Mouse (Mus musculus) forebrain, postnatal 0 days (tissue): Measurements from ENCODE around the gene Adipor2. TPM values are rescaled to one million over a fixed set of nuclear protein-coding genes. Genes with fewer than 3 reads are reported as not detected.

Experiments used
- ATAC-seq: fragments of 200-750 bp; cut with Nextera tagmentation; 2 replicates; pipeline ENCODE4 v1.8.0; 2017; ENCODE audit warnings: mild to moderate bottlenecking, moderate library complexity
- DNase-seq: peaks from one replicate; pipeline ENCODE4 v3.0.0-alpha.2; 2015
- H3K27ac ChIP-seq: fragments of 300-500 bp; sonication (generic); 2 replicates; pipeline ENCODE4 v1.5.1; 2014; ENCODE audit warnings: low read depth, mild to moderate bottlenecking, antibody characterized with exemption, low read length, moderate library complexity, mixed read lengths
- H3K27me3 ChIP-seq: fragments of 300-500 bp; sonication (generic); 2 replicates; pipeline ENCODE4 v1.6.1; 2014; ENCODE audit warnings: mild to moderate bottlenecking, low read length, mixed read lengths; ENCODE audit not compliant: insufficient read depth
- H3K36me3 ChIP-seq: fragments of 300-500 bp; sonication (generic); 2 replicates; pipeline ENCODE4 v1.6.1; 2014; ENCODE audit warnings: mild to moderate bottlenecking, moderate library complexity; ENCODE audit not compliant: insufficient read depth
- H3K4me1 ChIP-seq: fragments of 300-500 bp; sonication (generic); 2 replicates; pipeline ENCODE4 v1.6.1; 2014; ENCODE audit warnings: antibody characterized with exemption; ENCODE audit not compliant: insufficient read depth
- H3K4me2 ChIP-seq: fragments of 300-500 bp; sonication (generic); 2 replicates; pipeline ENCODE4 v1.6.1; 2014; ENCODE audit warnings: low read depth, mild to moderate bottlenecking, moderate library complexity
- H3K4me3 ChIP-seq: fragments of 300-500 bp; sonication (generic); 2 replicates; pipeline ENCODE4 v1.5.1; 2014; ENCODE audit warnings: low read depth, low read length, mixed read lengths
- H3K9ac ChIP-seq: fragments of 300-500 bp; sonication (generic); 2 replicates; pipeline ENCODE4 v1.6.1; 2014; ENCODE audit warnings: mild to moderate bottlenecking
- H3K9me3 ChIP-seq: fragments of 300-500 bp; sonication (generic); 2 replicates; pipeline ENCODE4 v1.6.1; 2016; ENCODE audit warnings: low read length
- CTCF ChIP-seq: sonication (generic); IDR thresholded peaks from 2 replicates; pipeline ENCODE4 v1.5.1; 2016; ENCODE audit warnings: antibody characterized with exemption, control low read depth, low read depth
- WGBS: fragments of 180-500 bp; shearing (Covaris S2); extraction: QIAGEN DNeasy Blood & Tissue Kit; methylation state at CpG from one replicate; pipeline ENCODE4 v1.1.7; 2014; 5-methylcytosine and 5-hydroxymethylcytosine counted together
- polyA plus RNA-seq: library from polyadenylated mRNA; unstranded; fragments of >200 nt; fragmentation: Nextera tagmentation; extraction: Ambion mirVana; gene quantifications from 2 replicates; pipeline ENCODE4 v1.2.1, GENCODE M21; 2015
- total RNA-seq: library from RNA; depleted of rRNA; stranded (reverse); fragments of >200 nt; gene quantifications from 2 replicates; pipeline ENCODE4 v1.2.3, GENCODE M21; 2014

The Adipor2 gene
- total and polyA plus RNA-seq, 2 experiments from 2014 or later, result 34.0 to 46.9 TPM

DNA sequence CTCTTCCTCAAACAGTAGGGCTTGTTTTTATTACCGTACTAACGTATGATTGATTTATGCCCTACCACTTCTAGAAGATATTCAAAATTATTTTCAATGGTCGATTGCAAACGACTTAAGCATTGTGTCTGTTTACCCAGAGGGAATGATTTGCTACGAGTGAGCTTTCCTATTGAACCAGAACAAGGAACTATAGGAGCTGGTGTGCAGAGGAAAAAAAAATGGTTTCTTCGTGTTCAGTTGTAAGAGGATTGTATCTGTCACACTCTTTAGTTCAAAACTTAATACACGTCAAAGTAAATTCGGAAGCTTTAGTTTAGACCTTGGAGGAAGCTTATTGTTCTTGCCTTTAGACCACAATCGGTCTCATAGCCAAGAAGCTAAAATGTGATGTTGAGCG lies 28.4 kb downstream of the Adipor2 start:
- peak; percentile 30 for ATAC-seq
- Histone ChIP-seq H3K4me1 (peaks cover 5% of the 10 kb centered on the region; the same call in 1 of the 2 replicates), H3K9ac (peak overlapping the region; percentile 73), H3K4me2 (peak overlapping the region; percentile 38), H3K4me3 (peak overlapping the region; percentile 88), H3K36me3 (no peaks in the 10 kb centered on the region), H3K27ac (peak overlapping the region; percentile 83), H3K9me3 (no peaks in the 10 kb centered on the region), H3K27me3 (no peaks in the 10 kb centered on the region)
- no peak for DNase-seq
- no peak for TF ChIP-seq CTCF
- WGBS, result 14% methylated on average over 10 of the region's 10 CpGs

DNA sequence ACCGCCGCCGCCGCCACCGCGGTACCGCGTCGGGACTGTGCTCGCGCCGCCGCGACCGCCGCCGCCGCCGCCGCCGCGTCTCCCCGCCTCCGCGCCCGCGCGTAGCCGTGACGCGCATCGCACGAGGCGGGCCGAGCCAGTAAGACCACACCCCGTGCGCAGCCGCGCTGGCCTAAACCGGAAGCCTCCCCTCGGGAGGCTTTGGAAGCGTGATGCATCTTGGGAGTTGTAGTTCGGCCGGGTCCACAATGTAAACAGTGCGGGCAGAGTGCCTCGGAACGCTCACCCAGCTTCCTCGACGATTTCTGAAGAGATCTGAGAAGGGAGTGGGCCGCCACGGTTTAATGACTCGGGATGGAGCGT lies 28.9 kb downstream of the Adipor2 start:
- no peaks in the 10 kb centered on the region for H3K36me3 ChIP-seq
- peak; percentile 99 for DNase-seq
- TF ChIP-seq CTCF, result no peak
- H3K4me3 ChIP-seq, result peak overlapping the region; percentile 88
- WGBS, result under 1% methylated on average over 49 of the region's 53 CpGs
- peaks cover 5% of the 10 kb centered on the region; the same call in 1 of the 2 replicates for H3K4me1 ChIP-seq
- H3K4me2 ChIP-seq, result peak overlapping the region; percentile 81
- peak; percentile 99 for ATAC-seq
- no peaks in the 10 kb centered on the region for H3K9me3 ChIP-seq
- H3K27me3 ChIP-seq, result no peaks in the 10 kb centered on the region
- H3K27ac ChIP-seq, result peak overlapping the region; percentile 86
- H3K9ac ChIP-seq, result peak overlapping the region; percentile 73

DNA sequence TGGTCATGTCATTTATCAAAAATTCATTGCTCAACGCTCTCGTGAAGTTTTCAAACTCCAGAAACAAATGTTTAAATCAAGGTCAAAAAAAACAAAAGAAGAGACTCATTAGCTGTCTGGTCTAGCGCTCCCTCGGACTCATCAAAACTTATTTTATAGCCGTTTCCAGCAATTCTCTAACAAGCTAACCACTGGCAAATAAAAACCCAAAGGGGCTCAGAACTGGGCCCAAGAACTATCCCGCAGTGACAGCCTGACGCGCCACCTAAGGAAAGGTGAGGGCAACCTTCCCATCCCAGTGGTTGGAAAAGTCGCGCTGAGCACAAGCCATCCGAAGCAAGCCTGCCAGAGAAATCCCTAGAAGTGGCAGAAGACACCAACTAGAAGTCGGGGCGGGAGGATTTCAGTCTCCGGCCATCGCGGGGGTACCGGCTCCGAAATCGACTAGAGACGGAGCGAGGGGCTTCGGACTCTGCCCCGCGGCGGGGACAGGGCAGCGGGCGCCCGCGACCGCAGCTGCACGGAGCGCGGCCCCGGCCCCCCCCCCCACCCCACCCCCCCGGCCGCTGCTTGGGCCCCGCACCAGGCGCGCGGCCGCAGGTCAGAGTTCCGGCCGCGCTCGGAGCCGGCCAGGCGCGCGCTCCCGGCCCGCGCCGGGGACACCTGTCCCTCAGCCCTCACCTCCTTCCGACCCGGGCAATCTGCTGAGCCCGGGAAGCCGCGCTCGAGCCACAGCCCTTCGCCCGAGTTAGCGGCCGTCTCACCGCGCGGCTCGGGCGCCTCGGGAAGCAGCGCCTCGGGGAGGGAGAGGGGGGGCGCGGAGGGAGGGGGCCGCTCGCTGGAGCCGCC lies 29.5 kb downstream of the Adipor2 start:
- peaks cover 5% of the 10 kb centered on the region; the same call in 1 of the 2 replicates for H3K4me1 ChIP-seq
- peak overlapping the region; percentile 88 for H3K4me3 ChIP-seq
- under 1% methylated on average over 42 of the region's 76 CpGs for WGBS
- H3K36me3 ChIP-seq, result no peaks in the 10 kb centered on the region
- peak; percentile 18; the same call in 1 of the 2 replicates for TF ChIP-seq CTCF
- H3K27me3 ChIP-seq, result no peaks in the 10 kb centered on the region
- peak; percentile 28 for DNase-seq
- H3K9me3 ChIP-seq, result no peaks in the 10 kb centered on the region
- ATAC-seq, result peak; percentile 62
- H3K9ac ChIP-seq, result peak overlapping the region; percentile 73
- H3K4me2 ChIP-seq, result peak overlapping the region; percentile 81
- peak overlapping the region; percentile 86 for H3K27ac ChIP-seq

DNA sequence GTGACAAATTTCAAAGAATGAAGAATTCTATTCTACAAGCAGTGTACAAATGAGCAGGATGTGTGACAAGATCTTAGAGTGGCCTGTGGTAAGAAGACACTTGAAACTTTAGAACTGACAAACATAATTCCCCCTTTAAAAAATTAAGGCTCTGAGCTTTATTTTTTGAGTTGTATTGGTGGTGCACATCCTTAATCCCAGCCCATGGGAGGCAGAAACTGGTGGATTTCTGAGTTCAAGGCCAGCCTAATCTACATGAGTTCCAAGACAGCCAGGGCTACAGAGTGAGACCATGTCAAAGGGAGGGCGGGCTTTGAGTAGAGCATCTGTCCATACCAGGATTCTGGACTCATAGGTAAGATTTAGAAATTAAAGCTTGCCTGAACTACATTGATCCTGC lies 30.7 kb downstream of the Adipor2 start:
- no peak overlapping the region for H3K9ac ChIP-seq
- no peak overlapping the region for H3K4me3 ChIP-seq
- DNase-seq, result no peak
- ATAC-seq, result no peak
- H3K4me2 ChIP-seq, result peak overlapping the region; percentile 81; the same call in 1 of the 2 replicates
- no peak overlapping the region for H3K27ac ChIP-seq
- TF ChIP-seq CTCF, result no peak
- 82% methylated on average over 1 of the region's 1 CpGs for WGBS
- H3K4me1 ChIP-seq, result peaks cover 5% of the 10 kb centered on the region; the same call in 1 of the 2 replicates
- H3K36me3 ChIP-seq, result no peaks in the 10 kb centered on the region
- no peaks in the 10 kb centered on the region for H3K9me3 ChIP-seq
- H3K27me3 ChIP-seq, result no peaks in the 10 kb centered on the region

DNA sequence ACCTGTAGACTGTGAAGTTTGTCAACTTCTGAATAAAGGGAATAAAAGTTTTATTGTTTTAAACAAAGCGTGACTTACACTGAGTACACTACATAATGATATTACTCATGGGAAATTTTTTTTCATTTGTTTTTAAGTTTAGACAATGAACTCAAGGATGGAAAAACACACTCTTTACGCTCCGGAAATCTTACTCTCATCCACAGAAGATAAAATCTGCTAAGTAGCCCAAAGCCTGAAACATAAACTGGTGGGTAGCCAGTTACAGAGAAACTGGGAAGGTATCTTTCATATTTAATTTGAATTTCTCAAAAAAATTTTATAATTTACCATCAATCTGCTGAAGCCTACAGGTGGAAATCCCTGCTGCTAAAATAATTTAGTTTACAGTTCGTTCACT lies 31.1 kb downstream of the Adipor2 start:
- no peak overlapping the region for H3K4me2 ChIP-seq

DNA sequence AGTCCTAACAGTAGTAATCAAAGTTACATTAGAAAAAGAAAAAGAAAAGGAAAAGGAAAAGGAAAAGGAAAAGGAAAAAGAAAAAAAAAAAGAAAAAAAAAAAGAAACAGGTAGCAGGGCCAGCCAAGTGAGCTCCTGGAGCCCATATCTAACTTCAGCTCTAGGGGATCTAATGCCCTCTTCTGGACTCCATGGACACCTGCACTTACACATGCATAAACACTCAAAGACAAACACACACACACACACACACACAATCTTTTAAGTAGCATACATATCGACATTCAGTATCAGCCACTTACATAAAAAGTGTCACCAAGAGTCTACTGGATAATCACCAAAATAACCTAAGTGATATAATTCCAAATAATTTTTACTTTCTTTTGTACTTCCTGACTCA lies 31.8 kb downstream of the Adipor2 start:
- Histone ChIP-seq H3K36me3 (no peaks in the 10 kb centered on the region), H3K27ac (no peak overlapping the region), H3K9me3 (no peaks in the 10 kb centered on the region), H3K4me3 (no peak overlapping the region), H3K9ac (no peak overlapping the region), H3K4me2 (no peak overlapping the region), H3K27me3 (no peaks in the 10 kb centered on the region), H3K4me1 (peaks cover 5% of the 10 kb centered on the region; the same call in 1 of the 2 replicates)
- DNase-seq (no peak), ATAC-seq (no peak)
- no peak for TF ChIP-seq CTCF
- 98% methylated on average over 1 of the region's 1 CpGs for WGBS

More for the DNA sequence above, 31.1 kb downstream of the Adipor2 start:
- H3K27ac ChIP-seq, result no peak overlapping the region
- 91% methylated on average over 4 of the region's 4 CpGs for WGBS
- H3K9me3 ChIP-seq, result no peaks in the 10 kb centered on the region
- no peak overlapping the region for H3K4me3 ChIP-seq
- peaks cover 5% of the 10 kb centered on the region; the same call in 1 of the 2 replicates for H3K4me1 ChIP-seq
- no peaks in the 10 kb centered on the region for H3K36me3 ChIP-seq
- TF ChIP-seq CTCF, result no peak
- no peak for ATAC-seq
- no peak for DNase-seq
- no peaks in the 10 kb centered on the region for H3K27me3 ChIP-seq
- no peak overlapping the region for H3K9ac ChIP-seq

DNA sequence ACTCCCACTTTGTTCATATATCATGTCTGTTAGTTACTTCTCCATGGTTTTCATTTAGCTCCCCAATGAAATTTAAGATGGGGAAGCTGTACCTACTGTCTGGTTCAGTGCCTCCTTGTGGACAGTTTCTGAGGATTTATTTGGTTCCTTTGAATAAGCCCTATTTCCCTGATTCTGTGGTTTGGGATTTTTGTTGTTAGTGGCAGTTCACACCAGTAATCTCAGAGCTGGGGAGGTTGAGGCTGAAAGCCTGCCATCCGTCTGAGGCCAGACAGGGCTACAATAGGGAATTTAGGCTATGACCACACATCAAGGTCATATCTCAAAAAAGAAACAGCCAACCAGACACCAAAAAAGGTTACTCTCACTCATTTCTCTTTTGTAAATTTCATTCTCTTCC lies 38.9 kb downstream of the Adipor2 start:
- H3K4me1 ChIP-seq, result no peaks in the 10 kb centered on the region
- no peak overlapping the region for H3K27ac ChIP-seq
- no peak overlapping the region for H3K4me3 ChIP-seq
- DNase-seq (no peak), ATAC-seq (no peak)
- WGBS, result 79% methylated on average over 1 of the region's 1 CpGs
- H3K4me2 ChIP-seq, result no peak overlapping the region
- no peak for TF ChIP-seq CTCF
- no peaks in the 10 kb centered on the region for H3K27me3 ChIP-seq
- no peaks in the 10 kb centered on the region for H3K9me3 ChIP-seq
- H3K9ac ChIP-seq, result no peak overlapping the region
- no peaks in the 10 kb centered on the region for H3K36me3 ChIP-seq
